Mouse (Mus musculus): ENCODE results near the gene S100a11.

GRCm38 (mm10) chr3:93497131-93497530 is 23.2 kb upstream of the S100a11 start:
- no peak for TF ChIP-seq TAL1 (IDR thresholded peaks at IDR 0.05; ENCODE audit: low read length)
- no peak for TF ChIP-seq GATA1 (IDR thresholded peaks at IDR 0.05; ENCODE audit: low read length)

Measured in erythroblast, embryonic 14.5 days (primary cell).